Mouse (Mus musculus): ENCODE data around the gene Slc52a3.

Slc52a3 gene

GRCm38 (mm10) chr2:152048981-152049441 is 52.7 kb downstream of the Slc52a3 start:
- no peak for DNase-seq

- DNase-seq, result no peak
Observed at GRCm38 (mm10) chr2:152049611-152050270, 53.4 kb downstream of the Slc52a3 start.

GRCm38 (mm10) chr2:152050316-152050715 is 54.0 kb downstream of the Slc52a3 start:
- DNase-seq, result no peak

- no peak for DNase-seq
Observed at GRCm38 (mm10) chr2:152051985-152052384, 55.7 kb downstream of the Slc52a3 start.

GRCm38 (mm10) chr2:152055406-152055805 is 59.1 kb downstream of the Slc52a3 start:
- DNase-seq, result no peak

- DNase-seq, result no peak
Observed at GRCm38 (mm10) chr2:152056368-152057251, 60.3 kb downstream of the Slc52a3 start.

GRCm38 (mm10) chr2:152057252-152057563 is 60.9 kb downstream of the Slc52a3 start:
- no peak for DNase-seq
